9 mouse cellular contexts compared by ENCODE assay signal in genomic region chr1:106542731-106543130, GRCm38 (mm10).
DNase-seq lines count a peak whose midpoint lies in the region; ATAC-seq and TF ChIP-seq lines count a peak whose summit lies in the region.
"Had no signal": no experiment of that assay in that cellular context is flagged by ENCODE, and none has a peak within 500 bp of the region (broad histone marks: within the 10 kb centered on the region; RNA-seq: fewer than 3 reads in every experiment).

No protein-coding gene starts in this region.

- H3K27me3 ChIP-seq in limb, embryonic 10.5 days (ENCODE audit: low read depth, poor library complexity, severe bottlenecking): no peaks in the 10 kb centered on the region
- H3K27me3 ChIP-seq: heart, embryonic 13.5 days had no signal

- H3K9me3 ChIP-seq in limb, embryonic 10.5 days (replicated peaks): no peaks in the 10 kb centered on the region
- H3K9me3 ChIP-seq: heart, embryonic 13.5 days had no signal

- 43% methylated on average over 5 of the region's 5 CpGs for WGBS in limb, embryonic 10.5 days

- ATAC-seq in monocyte, adult 5-6 weeks (replicated peaks; ENCODE audit: insufficient number of reproducible peaks, low FRiP score, low TSS enrichment, poor library complexity, severe bottlenecking): no peak

- H3K4me3 ChIP-seq in gastrocnemius, adult 2 months: no peak overlapping the region
- no peak overlapping the region for H3K4me3 ChIP-seq in limb, embryonic 10.5 days
- H3K4me3 ChIP-seq: heart, embryonic 13.5 days had no signal

- peak; percentile 61 for DNase-seq in gastrocnemius, adult 2 months
- DNase-seq in gastrocnemius, adult 8-10 months (ENCODE audit: low spot score in 2 of 2): no peak
- DNase-seq in urinary bladder, postnatal 14 days (ENCODE audit: low spot score): peak; percentile 44
- no peak for DNase-seq in urinary bladder, adult 2 months (ENCODE audit: low spot score)
- DNase-seq in forelimb bud, embryonic 11.5 days (ENCODE audit: low read depth, low spot score): peak; percentile 23
- peak; percentile 56 for DNase-seq in limb, embryonic 10.5 days (ENCODE audit: low spot score)
- peak; percentile 16 for DNase-seq in right cerebral cortex, adult 18-20 months

- no peak overlapping the region for H3K27ac ChIP-seq in gastrocnemius, adult 2 months
- H3K27ac ChIP-seq in limb, embryonic 10.5 days: no peak overlapping the region
- H3K27ac ChIP-seq: heart, embryonic 13.5 days had no signal

- intact Hi-C loops in gastrocnemius, adult 2 months (cut with DNase I): loop anchor here (5.0 kb wide), 1 partner anchor 195 kb away; no protein-coding TSS in a partner anchor

- H3K4me1 ChIP-seq in limb, embryonic 10.5 days: no peaks in the 10 kb centered on the region

- no peaks in the 10 kb centered on the region for H3K36me3 ChIP-seq in limb, embryonic 10.5 days
- H3K36me3 ChIP-seq: heart, embryonic 13.5 days had no signal

- TF ChIP-seq CTCF in gastrocnemius, adult 2 months (IDR thresholded peaks at IDR 0.05): peak; percentile 66

Comparison
In these comparisons a context has a peak if more than half of its experiments do, and no peak if none do; other contexts are left out.
1. DNase-seq: peak in gastrocnemius, adult 2 months (single experiment), urinary bladder, postnatal 14 days (single experiment), forelimb bud, embryonic 11.5 days (single experiment), limb, embryonic 10.5 days (single experiment) and right cerebral cortex, adult 18-20 months (single experiment); none in gastrocnemius, adult 8-10 months (0 of 2) and urinary bladder, adult 2 months (single experiment).